Comparison of ENCODE assay signal across 16 mouse cellular contexts in genomic region chr2:148537251-148537650, GRCm38 (mm10).
"Had no signal": no experiment of that assay in that cellular context is flagged by ENCODE, and none has a peak within 500 bp of the region (broad histone marks: within the 10 kb centered on the region; RNA-seq: fewer than 3 reads in every experiment).

No protein-coding gene starts in this region.

- DNase-seq: kidney, adult 2 months; kidney, postnatal 10 days; kidney, postnatal 36 days; left cerebral cortex, postnatal 4 days; liver, embryonic 13.5 days; lung, adult 2 months; midbrain, embryonic 14.5 days; thymus, adult 2 months; thymus, postnatal 14 days; thymus, postnatal 4 days had no signal

- H3K9me3 ChIP-seq: kidney, embryonic 15.5 days; limb, embryonic 12.5 days; limb, embryonic 15.5 days; liver, embryonic 13.5 days; megakaryocyte, embryonic 14.5 days; midbrain, embryonic 10.5 days had no signal

- H3K27ac ChIP-seq: kidney, embryonic 15.5 days; limb, embryonic 12.5 days; limb, embryonic 15.5 days; liver, embryonic 13.5 days; midbrain, embryonic 10.5 days had no signal

- H3K4me1 ChIP-seq: kidney, embryonic 15.5 days; limb, embryonic 12.5 days; liver, embryonic 13.5 days had no signal

- H3K27me3 ChIP-seq: kidney, embryonic 15.5 days; limb, embryonic 12.5 days; limb, embryonic 15.5 days; liver, embryonic 13.5 days had no signal

- H3K4me3 ChIP-seq: kidney, embryonic 15.5 days; limb, embryonic 12.5 days; limb, embryonic 15.5 days; liver, embryonic 13.5 days; megakaryocyte, embryonic 14.5 days; midbrain, embryonic 10.5 days had no signal

- ATAC-seq: intestine, postnatal 0 days had no signal

- H3K36me3 ChIP-seq: kidney, embryonic 15.5 days; limb, embryonic 12.5 days; limb, embryonic 15.5 days; liver, embryonic 13.5 days; midbrain, embryonic 10.5 days had no signal

- H3K9ac ChIP-seq: kidney, embryonic 15.5 days; limb, embryonic 12.5 days; limb, embryonic 15.5 days; liver, embryonic 13.5 days had no signal

- H3K4me2 ChIP-seq: kidney, embryonic 15.5 days; limb, embryonic 12.5 days; limb, embryonic 15.5 days; liver, embryonic 13.5 days had no signal
